Mouse (Mus musculus): ENCODE results near the gene Polr3b.

DNA sequence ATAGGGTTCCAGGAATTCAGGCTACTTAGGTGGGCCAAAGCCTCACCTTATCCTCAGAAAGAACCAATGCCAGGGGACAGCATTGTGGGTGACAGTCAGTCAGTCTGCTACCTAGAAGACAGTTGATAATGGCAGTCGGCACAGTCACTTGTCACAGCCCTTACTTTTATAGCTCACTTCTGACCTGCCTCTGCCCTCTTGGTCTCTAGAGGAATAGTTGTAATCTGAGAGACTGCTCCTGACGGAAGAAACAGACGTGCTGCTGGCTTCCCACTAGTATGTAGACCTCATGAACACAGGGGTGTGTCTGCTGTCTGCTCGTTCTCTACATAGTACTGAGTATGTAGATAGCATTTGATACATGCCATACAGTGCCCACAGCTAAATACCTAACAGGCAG, 11.8 kb upstream of the Polr3b start:
- no peak for TF ChIP-seq CTCF (IDR thresholded peaks at IDR 0.05; ENCODE audit: control insufficient read depth, insufficient read depth, insufficient replicate concordance, low read depth, low read length)
- TF ChIP-seq POLR2A (IDR thresholded peaks at IDR 0.05; ENCODE audit: control insufficient read depth, low read depth, low read length), result no peak
